Mouse (Mus musculus) midbrain, postnatal 0 days (tissue): ENCODE data around the gene Nrxn2. TPM values are rescaled to one million over a fixed set of nuclear protein-coding genes. Genes with fewer than 3 reads are reported as not detected.

ENCODE experiments used
- ATAC-seq: fragments of 200-750 bp; cut with Nextera tagmentation; 2 replicates; pipeline ENCODE4 v1.8.0; 2017; ENCODE audit warnings: moderate number of reproducible peaks, mild to moderate bottlenecking, moderate TSS enrichment, moderate library complexity; ENCODE audit not compliant: low FRiP score
- DNase-seq: peaks from one replicate; pipeline ENCODE4 v3.0.0-alpha.2; 2015; ENCODE audit warnings: low spot score
- H3K27ac ChIP-seq: fragments of 300-500 bp; sonication (generic); 2 replicates; pipeline ENCODE4 v1.5.1; 2014; ENCODE audit warnings: low read depth, mild to moderate bottlenecking, low read length, mixed read lengths
- H3K27me3 ChIP-seq: fragments of 300-500 bp; sonication (generic); 2 replicates; pipeline ENCODE4 v1.6.1; 2014; ENCODE audit warnings: low read length, control low read depth, mixed read lengths; ENCODE audit not compliant: insufficient read depth
- H3K36me3 ChIP-seq: fragments of 300-500 bp; sonication (generic); 2 replicates; pipeline ENCODE4 v1.6.1; 2014; ENCODE audit warnings: low read length, control low read depth, mixed read lengths; ENCODE audit not compliant: insufficient read depth
- H3K4me1 ChIP-seq: fragments of 300-500 bp; sonication (generic); 2 replicates; pipeline ENCODE4 v1.6.1; 2014; ENCODE audit warnings: mild to moderate bottlenecking, control low read depth, antibody characterized with exemption, low read length, mixed read lengths; ENCODE audit not compliant: insufficient read depth
- H3K4me2 ChIP-seq: fragments of 300-500 bp; sonication (generic); 2 replicates; pipeline ENCODE4 v1.6.1; 2014; ENCODE audit warnings: low read depth, mild to moderate bottlenecking, low read length, mixed read lengths; ENCODE audit not compliant: poor library complexity, severe bottlenecking
- H3K4me3 ChIP-seq: fragments of 300-500 bp; sonication (generic); 2 replicates; pipeline ENCODE4 v1.5.1; 2014; ENCODE audit warnings: low read depth, mild to moderate bottlenecking, low read length, moderate library complexity
- H3K9ac ChIP-seq: fragments of 300-500 bp; sonication (generic); replicated peaks from 2 replicates; pipeline ENCODE4 v1.6.1; 2014; ENCODE audit warnings: mild to moderate bottlenecking, low read length, moderate library complexity, mixed read lengths; ENCODE audit not compliant: poor library complexity, severe bottlenecking
- H3K9me3 ChIP-seq: fragments of 300-500 bp; sonication (generic); 2 replicates; pipeline ENCODE4 v1.6.1; 2016; ENCODE audit warnings: low read length, control low read depth
- CTCF ChIP-seq: IDR thresholded peaks from 2 replicates; pipeline ENCODE4 v1.5.1; 2016; ENCODE audit warnings: antibody characterized with exemption, mild to moderate bottlenecking
- WGBS: fragments of 180-500 bp; shearing (Covaris S2); extraction: QIAGEN DNeasy Blood & Tissue Kit; methylation state at CpG from one replicate; pipeline ENCODE4 v1.1.7; 2014; 5-methylcytosine and 5-hydroxymethylcytosine counted together
- polyA plus RNA-seq: library from polyadenylated mRNA; unstranded; fragments of >200 nt; fragmentation: Nextera tagmentation; extraction: Ambion mirVana; gene quantifications from 2 replicates; pipeline ENCODE4 v1.2.1, GENCODE M21; 2015
- total RNA-seq: library from RNA; depleted of rRNA; stranded (reverse); fragments of >200 nt; gene quantifications from 2 replicates; pipeline ENCODE4 v1.2.3, GENCODE M21; 2014

Gene Nrxn2
- total and polyA plus RNA-seq, 2 experiments from 2014 or later = 75.7 to 382 TPM

DNA sequence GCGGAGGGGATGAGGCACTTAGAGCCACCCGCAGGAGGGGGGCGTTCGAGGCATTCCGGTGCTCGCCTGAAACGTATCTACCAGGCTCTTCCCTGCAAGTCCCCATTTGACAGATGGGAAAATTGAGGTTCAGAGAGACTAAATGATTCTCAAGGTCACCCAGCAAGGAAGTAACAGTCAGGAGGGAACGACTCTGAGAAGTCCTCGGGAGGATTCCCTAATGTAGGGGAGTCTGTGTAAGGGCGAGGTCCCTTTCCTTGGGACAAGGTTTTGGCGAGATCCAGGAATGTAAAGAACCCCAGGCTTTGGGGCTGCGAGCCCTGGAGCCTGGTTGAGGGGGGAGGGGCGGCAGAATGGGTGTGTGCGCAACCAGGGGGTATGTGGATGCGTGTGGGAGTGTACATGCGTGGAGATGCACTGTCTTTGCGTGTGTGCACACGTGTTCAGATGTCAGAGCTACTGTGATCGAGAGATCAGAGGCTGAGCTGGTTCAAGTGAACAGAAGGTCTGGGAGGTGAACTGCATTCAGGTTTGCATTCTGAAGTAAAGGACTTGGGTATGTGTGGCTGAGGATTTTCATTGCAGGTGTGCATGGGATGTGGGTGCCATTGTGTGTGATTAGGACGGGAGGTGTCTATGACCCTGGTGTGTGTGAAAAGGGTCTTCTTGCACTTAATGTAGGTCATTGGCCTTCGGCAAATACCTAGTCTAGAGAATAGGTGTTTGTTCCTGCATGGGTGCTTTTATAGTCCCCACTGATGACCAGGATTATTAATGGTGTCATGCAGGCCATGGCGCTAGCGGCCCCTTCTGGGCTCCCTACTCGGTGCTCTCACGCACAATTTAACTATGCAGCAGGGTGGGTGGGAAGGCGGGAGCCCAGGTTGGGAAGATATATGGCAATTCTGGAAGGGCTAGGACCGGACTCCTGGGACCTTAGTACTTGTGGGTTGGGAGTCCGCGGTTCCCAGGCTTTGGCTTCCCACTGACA, 18.1 kb upstream of the Nrxn2 start:
- ATAC-seq (peak; percentile 32; the same call in 1 of the 2 replicates), DNase-seq (peak; percentile 58)
- Histone ChIP-seq H3K4me2 (peak overlapping the region; percentile 98), H3K4me3 (peak overlapping the region; percentile 69), H3K9ac (peak overlapping the region; percentile 88), H3K27me3 (no peaks in the 10 kb centered on the region; the same call in 1 of the 2 replicates), H3K27ac (peak overlapping the region; percentile 82), H3K9me3 (no peaks in the 10 kb centered on the region), H3K36me3 (peaks cover 20% of the 10 kb centered on the region), H3K4me1 (peaks cover 17% of the 10 kb centered on the region; the same call in 1 of the 2 replicates)
- TF ChIP-seq CTCF = peak; percentile 51
- WGBS = 4% methylated on average over 29 of the region's 29 CpGs

GRCm38 (mm10) chr19:6401131-6401815, 17.3 kb upstream of the Nrxn2 start:
- H3K4me1 ChIP-seq = peaks cover 17% of the 10 kb centered on the region; the same call in 1 of the 2 replicates
- H3K36me3 ChIP-seq = peaks cover 20% of the 10 kb centered on the region
- WGBS = under 1% methylated on average over 32 of the region's 32 CpGs
- no peak for ATAC-seq
- peak overlapping the region; percentile 69 for H3K4me3 ChIP-seq
- DNase-seq = peak; percentile 58
- H3K4me2 ChIP-seq = peak overlapping the region; percentile 98
- H3K27me3 ChIP-seq = no peaks in the 10 kb centered on the region; the same call in 1 of the 2 replicates
- peak; percentile 78 for TF ChIP-seq CTCF
- no peaks in the 10 kb centered on the region for H3K9me3 ChIP-seq
- H3K27ac ChIP-seq = peak overlapping the region; percentile 82
- H3K9ac ChIP-seq = peak overlapping the region; percentile 66

GRCm38 (mm10) chr19:6401951-6402350, 16.6 kb upstream of the Nrxn2 start:
- TF ChIP-seq CTCF = no peak
- peak overlapping the region; percentile 69 for H3K4me3 ChIP-seq
- H3K4me2 ChIP-seq = peak overlapping the region; percentile 98
- peaks cover 20% of the 10 kb centered on the region for H3K36me3 ChIP-seq
- H3K27me3 ChIP-seq = no peaks in the 10 kb centered on the region; the same call in 1 of the 2 replicates
- peaks cover 17% of the 10 kb centered on the region; the same call in 1 of the 2 replicates for H3K4me1 ChIP-seq
- no peak for DNase-seq
- no peak for ATAC-seq
- no peak overlapping the region for H3K27ac ChIP-seq
- 18% methylated on average over 9 of the region's 9 CpGs for WGBS
- H3K9ac ChIP-seq = peak overlapping the region; percentile 66
- H3K9me3 ChIP-seq = no peaks in the 10 kb centered on the region

DNA sequence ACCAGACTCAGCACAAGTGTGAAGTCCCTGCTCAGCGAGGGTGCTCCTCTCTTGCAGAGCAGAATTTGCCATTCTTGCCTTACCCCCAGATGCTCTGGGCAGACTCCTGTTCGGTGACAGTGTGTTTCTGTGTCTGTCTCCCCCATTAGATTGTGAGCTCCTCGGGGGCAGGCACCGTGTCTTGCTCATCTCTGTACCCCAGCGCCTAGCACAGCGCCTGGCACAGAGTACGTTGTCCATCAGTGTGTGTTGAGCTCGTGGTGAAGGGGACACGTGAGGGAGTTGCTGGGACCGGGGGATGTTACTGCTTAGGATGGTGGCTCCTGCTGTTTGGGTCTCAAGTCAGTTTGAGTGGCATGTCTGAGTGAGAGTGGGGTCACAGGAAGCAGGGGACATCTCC, 14.7 kb upstream of the Nrxn2 start:
- Histone ChIP-seq H3K4me3 (no peak overlapping the region), H3K36me3 (peaks cover 27% of the 10 kb centered on the region), H3K4me1 (peaks cover 17% of the 10 kb centered on the region; the same call in 1 of the 2 replicates), H3K9me3 (no peaks in the 10 kb centered on the region), H3K27me3 (no peaks in the 10 kb centered on the region; the same call in 1 of the 2 replicates), H3K9ac (no peak overlapping the region), H3K27ac (no peak overlapping the region), H3K4me2 (no peak overlapping the region)
- no peak for TF ChIP-seq CTCF
- 85% methylated on average over 10 of the region's 10 CpGs for WGBS
- ATAC-seq (no peak), DNase-seq (no peak)

DNA sequence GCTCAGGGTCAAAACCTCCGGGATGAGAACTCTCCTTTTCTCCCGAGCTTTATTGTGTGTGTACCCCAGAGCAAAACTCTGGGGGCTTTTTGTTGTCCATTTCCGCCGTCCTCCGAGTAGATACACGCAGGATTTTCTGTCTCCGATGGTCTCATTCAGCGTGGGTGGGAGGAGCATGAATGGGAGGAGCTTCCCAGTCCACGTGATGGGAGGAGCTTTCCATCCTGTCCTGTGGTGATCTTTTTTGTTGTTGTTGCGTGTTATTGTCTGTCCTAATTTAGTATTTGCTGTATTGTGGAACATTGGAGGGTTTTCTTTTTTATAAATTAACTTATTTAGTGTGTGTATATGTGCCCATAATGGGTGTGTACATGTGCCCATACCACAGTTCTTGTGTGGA, 13.1 kb upstream of the Nrxn2 start:
- DNase-seq = no peak
- 65% methylated on average over 10 of the region's 10 CpGs for WGBS
- ATAC-seq = no peak
- H3K9me3 ChIP-seq = no peaks in the 10 kb centered on the region
- no peak overlapping the region for H3K9ac ChIP-seq
- TF ChIP-seq CTCF = no peak
- no peak overlapping the region for H3K27ac ChIP-seq
- H3K4me1 ChIP-seq = peaks cover 17% of the 10 kb centered on the region; the same call in 1 of the 2 replicates
- H3K4me2 ChIP-seq = no peak overlapping the region
- H3K36me3 ChIP-seq = peaks cover 28% of the 10 kb centered on the region
- no peak overlapping the region for H3K4me3 ChIP-seq
- no peaks in the 10 kb centered on the region; the same call in 1 of the 2 replicates for H3K27me3 ChIP-seq
